Mouse (Mus musculus): ENCODE measurements around the gene Zfhx3. TPM values are rescaled to one million over a fixed set of nuclear protein-coding genes. Genes with fewer than 3 reads are reported as not detected.

The Zfhx3 gene
- total and polyA plus RNA-seq, 3 experiments, result 0.23 to 2.5 TPM; not detected in 1

DNA sequence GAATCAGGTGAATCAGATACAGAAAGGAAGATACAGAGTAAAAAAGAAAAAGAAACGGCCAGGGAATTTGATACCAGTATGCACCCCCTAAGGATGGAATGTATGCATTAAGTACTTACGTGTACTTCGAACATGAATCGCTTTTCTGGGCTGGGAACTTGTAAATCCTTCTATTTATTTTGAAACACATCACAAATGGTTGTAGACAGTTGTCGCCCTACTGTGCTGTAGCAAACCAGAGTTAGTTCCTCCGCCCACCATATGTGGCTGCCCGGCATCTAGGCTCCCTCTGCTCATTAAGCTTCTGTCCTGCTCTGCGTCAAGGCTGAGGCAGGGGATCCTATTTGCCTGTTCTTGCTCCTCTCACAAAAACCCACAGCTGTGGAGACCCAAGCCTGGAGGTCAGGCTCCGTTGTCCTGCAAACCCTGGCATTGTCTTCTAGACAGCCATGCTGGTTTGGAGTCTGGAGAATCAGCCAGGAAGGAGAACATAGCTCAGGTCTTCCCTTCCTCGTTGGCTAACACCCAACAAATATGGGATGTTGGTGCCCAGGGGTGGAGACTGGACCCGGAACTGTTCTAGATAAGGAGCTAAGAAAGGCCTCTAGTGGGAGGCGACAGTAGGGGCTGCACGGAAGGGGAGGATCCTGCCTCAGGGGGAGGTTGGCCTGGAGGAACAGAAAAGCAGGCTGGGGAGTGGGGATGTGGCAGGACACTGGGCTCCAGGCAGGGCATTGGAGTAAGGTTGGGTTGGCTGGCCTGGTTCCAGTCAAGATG lies 925.2 kb downstream of the Zfhx3 start:
- Histone ChIP-seq H3K4me3 (ENCODE audit: control insufficient read depth in 1 of 2, insufficient read depth in 1 of 2, low read depth in 2 of 2, low read length in 2 of 2) (peak overlapping the region; percentile 65 to 84), H3K9me3 (replicated peaks; ENCODE audit: insufficient read depth, low read length) (no peaks in the 10 kb centered on the region), H3K4me1 (ENCODE audit: control insufficient read depth in 1 of 2, insufficient read depth in 2 of 2, low read length in 2 of 2) (peaks cover 4 to 25% of the 10 kb centered on the region in 2 experiments), H3K27ac (ENCODE audit: control insufficient read depth, low read depth, low read length) (peak overlapping the region; percentile 93), H3K9ac (ENCODE audit: control insufficient read depth, low read depth, low read length, poor library complexity, severe bottlenecking) (peak overlapping the region; percentile 75), H3K36me3 (ENCODE audit: control insufficient read depth in 1 of 2, insufficient read depth in 2 of 2, low read length in 2 of 2) (peaks cover 0 to 23% of the 10 kb centered on the region in 2 experiments; a peak in 2 of 4 replicates), H3K27me3 (ENCODE audit: control insufficient read depth in 1 of 2, insufficient read depth in 2 of 2, low read length in 2 of 2) (no peaks in the 10 kb centered on the region), H3K79me2 (ENCODE audit: control insufficient read depth, insufficient read depth, low read length, poor library complexity) (peaks cover 14% of the 10 kb centered on the region)
- DNase-seq (ENCODE audit: low read depth, low spot score), result peak; percentile 97
- TF ChIP-seq ETS1 (IDR thresholded peaks at IDR 0.05; ENCODE audit: low read depth, low read length) (peak; percentile 70; the same call in 1 of the 2 replicates), JUND (IDR thresholded peaks at IDR 0.05; ENCODE audit: low read depth, low read length) (no peak), POLR2AphosphoS5 (IDR thresholded peaks at IDR 0.05; ENCODE audit: borderline replicate concordance, low read depth, low read length) (peak; percentile 59; the same call in 1 of the 2 replicates), MEF2A (IDR thresholded peaks at IDR 0.05; ENCODE audit: extremely low read depth, insufficient replicate concordance, low read depth, low read length, poor library complexity, severe bottlenecking) (no peak), CTCF (IDR thresholded peaks at IDR 0.05 in 2 of 3, conservative IDR thresholded peaks at IDR 0.05 in 1 of 3; ENCODE audit: control insufficient read depth in 1 of 3, insufficient read depth in 1 of 3, low read depth in 2 of 3, low read length in 3 of 3, poor library complexity in 1 of 3, severe bottlenecking in 1 of 3) (no peak), MYB (IDR thresholded peaks at IDR 0.05; ENCODE audit: low read depth, low read length) (no peak), GATA1 (IDR thresholded peaks at IDR 0.05; ENCODE audit: low read depth, low read length) (peak; percentile 79), RAD21 (IDR thresholded peaks at IDR 0.05; ENCODE audit: low read depth, low read length) (no peak), HCFC1 (IDR thresholded peaks at IDR 0.05; ENCODE audit: low read depth, low read length) (peak; percentile 74), GABPA (IDR thresholded peaks at IDR 0.05; ENCODE audit: low read depth, low read length) (no peak), ELF1 (IDR thresholded peaks at IDR 0.05; ENCODE audit: low read depth, low read length) (peak; percentile 96), KAT2A (conservative IDR thresholded peaks at IDR 0.05; ENCODE audit: low read depth, low read length) (no peak; the same call in 1 of the 2 replicates), SIN3A (IDR thresholded peaks at IDR 0.05; ENCODE audit: low read length) (peak; percentile 87), TBP (IDR thresholded peaks at IDR 0.05; ENCODE audit: low read depth, low read length) (peak; percentile 65; the same call in 1 of the 2 replicates), USF2 (IDR thresholded peaks at IDR 0.05; ENCODE audit: borderline replicate concordance in 1 of 2, insufficient read depth in 1 of 2, low read depth in 1 of 2, low read length in 2 of 2) (no peak), POLR2A (IDR thresholded peaks at IDR 0.05; ENCODE audit: control insufficient read depth in 1 of 2, insufficient read depth in 1 of 2, low read depth in 1 of 2, low read length in 2 of 2, poor library complexity in 1 of 2) (peak; percentile 71 to 83), USF1 (IDR thresholded peaks at IDR 0.05; ENCODE audit: low read depth, low read length) (no peak), ZKSCAN1 (IDR thresholded peaks at IDR 0.05; ENCODE audit: low read depth, low read length) (peak; percentile 98), CHD1 (IDR thresholded peaks at IDR 0.05; ENCODE audit: low read depth, low read length) (no peak), CHD2 (IDR thresholded peaks at IDR 0.05; ENCODE audit: low read length) (no peak), RCOR1 (IDR thresholded peaks at IDR 0.05; ENCODE audit: low read depth, low read length) (peak; percentile 59), UBTF (IDR thresholded peaks at IDR 0.05; ENCODE audit: borderline replicate concordance, insufficient read depth, low read depth, low read length) (0 out of 2 replicates have a peak, but pooled peaks have one; percentile 59), MAZ (IDR thresholded peaks at IDR 0.05; ENCODE audit: low read depth, low read length) (peak; percentile 54; the same call in 1 of the 2 replicates), EP300 (IDR thresholded peaks at IDR 0.05; ENCODE audit: low read depth in 1 of 2, low read length in 2 of 2) (peak in 1 of 2 experiments; percentile 44; a peak in 2 of 4 replicates), SMC3 (IDR thresholded peaks at IDR 0.05; ENCODE audit: low read depth, low read length) (no peak), TCF12 (IDR thresholded peaks at IDR 0.05; ENCODE audit: low read depth, low read length) (peak; percentile 57), TAL1 (IDR thresholded peaks at IDR 0.05; ENCODE audit: low read length) (no peak), ZNF384 (IDR thresholded peaks at IDR 0.05; ENCODE audit: low read depth, low read length) (no peak), ZC3H11A (IDR thresholded peaks at IDR 0.05; ENCODE audit: low read depth, low read length) (no peak), NELFE (IDR thresholded peaks at IDR 0.05; ENCODE audit: low read depth, low read length) (peak; percentile 78), BHLHE40 (IDR thresholded peaks at IDR 0.05; ENCODE audit: borderline replicate concordance, low read depth, low read length) (no peak), ZMIZ1 (IDR thresholded peaks at IDR 0.05; ENCODE audit: low read depth, low read length) (peak; percentile 64), MAX (IDR thresholded peaks at IDR 0.05; ENCODE audit: low read length) (peak; percentile 67), MYC (IDR thresholded peaks at IDR 0.05; ENCODE audit: low read depth, low read length) (peak; percentile 70; the same call in 1 of the 2 replicates), MXI1 (IDR thresholded peaks at IDR 0.05; ENCODE audit: low read depth, low read length) (peak; percentile 84)

Measured in MEL (cell line).